Mouse (Mus musculus): ENCODE results near the gene Heg1. TPM values are rescaled to one million over a fixed set of nuclear protein-coding genes. Genes with fewer than 3 reads are reported as not detected.

Gene Heg1
- polyA plus RNA-seq, 1 experiment from 2014 or later = 13.3 TPM

DNA sequence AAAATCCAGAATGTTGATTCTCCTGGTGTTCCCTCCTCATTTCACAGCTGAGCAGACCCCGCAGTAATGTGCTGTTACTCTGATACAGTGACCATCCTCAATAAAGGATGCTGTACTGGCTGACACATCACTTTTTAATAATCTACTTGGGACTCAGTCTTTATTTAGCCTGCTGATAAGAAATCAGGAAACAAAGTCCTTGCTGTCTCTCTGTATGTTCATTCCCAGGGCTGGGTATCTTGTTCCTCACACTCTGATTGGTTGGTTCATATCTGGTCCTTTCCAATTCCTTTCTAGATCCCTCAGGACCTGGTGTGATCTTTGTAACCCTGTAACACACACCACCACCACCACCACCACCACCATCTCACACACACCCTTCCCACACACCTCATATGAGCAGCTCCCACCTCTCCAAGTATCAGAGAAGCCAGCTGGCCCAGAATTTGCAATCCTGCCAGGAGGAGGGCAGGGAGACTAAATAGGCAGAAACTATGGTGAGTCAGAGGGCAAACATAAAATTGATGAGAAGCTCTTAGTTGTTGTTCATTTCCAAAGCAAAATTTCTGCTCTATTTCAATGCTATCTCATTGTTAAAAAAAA lies 91.7 kb downstream of the Heg1 start:
- Histone ChIP-seq H3K9ac (replicated peaks) (no peak overlapping the region), H3K4me2 (no peak overlapping the region), H3K36me3 (no peaks in the 10 kb centered on the region), H3K9me3 (no peaks in the 10 kb centered on the region), H3K27ac (no peak overlapping the region), H3K27me3 (no peaks in the 10 kb centered on the region), H3K4me1 (replicated peaks) (no peaks in the 10 kb centered on the region), H3K4me3 (replicated peaks) (no peak overlapping the region)
- WGBS = 85% methylated on average over 1 of the region's 1 CpGs
- no peak for ATAC-seq (ENCODE audit: insufficient number of reproducible peaks, insufficient read depth, low FRiP score, low TSS enrichment, low read depth)

DNA sequence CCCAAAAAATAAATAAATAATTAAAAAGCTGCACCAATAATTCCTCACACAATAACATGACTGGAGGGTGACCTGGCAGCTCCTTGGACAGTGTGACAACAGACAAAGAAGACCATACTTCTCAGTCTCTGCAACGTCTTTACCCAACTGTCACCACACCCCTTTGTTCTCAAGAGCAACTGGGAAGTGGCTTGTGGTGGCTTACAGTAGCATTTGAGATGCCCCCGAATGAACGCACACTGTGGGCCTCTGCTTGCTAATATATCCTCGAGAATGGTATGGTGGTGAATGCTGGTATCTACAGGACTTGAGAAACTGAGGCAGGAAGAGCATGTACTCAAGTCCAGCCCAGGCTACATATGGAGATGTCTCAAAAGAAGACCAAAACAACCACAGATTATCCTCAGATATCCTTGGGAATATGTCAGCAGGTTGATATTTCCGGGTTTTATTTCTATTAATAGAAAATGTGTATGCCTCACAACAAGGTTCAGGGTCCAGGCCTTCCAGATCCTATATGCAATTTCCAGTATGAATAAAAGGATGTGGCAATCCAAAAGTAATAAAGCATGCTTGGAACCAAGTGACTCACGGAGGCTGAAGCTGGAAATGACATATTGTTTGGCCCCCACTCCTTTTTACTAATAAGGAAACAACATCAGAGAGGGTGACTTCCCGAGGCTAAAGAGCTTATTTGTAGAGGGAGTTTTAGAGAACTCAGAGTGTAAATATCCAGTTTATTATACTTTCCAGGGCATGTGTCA lies 92.8 kb downstream of the Heg1 start:
- peaks cover 4% of the 10 kb centered on the region; the same call in 1 of the 2 replicates for H3K4me1 ChIP-seq (replicated peaks)
- H3K36me3 ChIP-seq = no peaks in the 10 kb centered on the region
- no peak overlapping the region for H3K4me2 ChIP-seq
- no peak for ATAC-seq (ENCODE audit: insufficient number of reproducible peaks, insufficient read depth, low FRiP score, low TSS enrichment, low read depth)
- no peaks in the 10 kb centered on the region for H3K27me3 ChIP-seq
- no peaks in the 10 kb centered on the region for H3K9me3 ChIP-seq
- H3K4me3 ChIP-seq (replicated peaks) = no peak overlapping the region
- H3K27ac ChIP-seq = no peak overlapping the region
- whole genome bisulfite sequencing = 75% methylated on average over 7 of the region's 7 CpGs
- H3K9ac ChIP-seq (replicated peaks) = no peak overlapping the region

DNA sequence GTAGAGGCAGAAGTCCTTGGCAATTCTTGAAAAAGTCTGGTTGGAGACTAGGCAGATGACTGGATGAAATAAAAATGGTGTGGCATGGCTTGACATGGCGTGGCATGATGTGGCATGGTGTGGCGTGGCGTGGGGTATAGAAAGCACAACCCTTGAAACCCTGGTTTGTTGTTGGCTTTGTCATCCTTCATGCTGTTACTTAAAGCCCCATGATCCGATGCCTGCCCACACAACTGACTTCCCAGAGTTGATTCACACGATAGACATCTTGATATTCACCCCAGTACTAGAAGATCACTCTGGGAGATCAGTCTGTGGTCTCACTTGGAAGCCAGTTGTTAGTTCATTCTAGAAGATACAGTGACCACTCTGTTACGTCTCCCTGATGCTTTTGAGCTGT lies 93.4 kb downstream of the Heg1 start:
- Histone ChIP-seq H3K4me2 (no peak overlapping the region), H3K36me3 (no peaks in the 10 kb centered on the region), H3K9me3 (no peaks in the 10 kb centered on the region), H3K4me1 (replicated peaks) (peaks cover 4% of the 10 kb centered on the region), H3K27ac (no peak overlapping the region), H3K9ac (replicated peaks) (no peak overlapping the region), H3K4me3 (replicated peaks) (no peak overlapping the region), H3K27me3 (no peaks in the 10 kb centered on the region)
- no peak for ATAC-seq (ENCODE audit: insufficient number of reproducible peaks, insufficient read depth, low FRiP score, low TSS enrichment, low read depth)
- WGBS = 91% methylated on average over 6 of the region's 6 CpGs

DNA sequence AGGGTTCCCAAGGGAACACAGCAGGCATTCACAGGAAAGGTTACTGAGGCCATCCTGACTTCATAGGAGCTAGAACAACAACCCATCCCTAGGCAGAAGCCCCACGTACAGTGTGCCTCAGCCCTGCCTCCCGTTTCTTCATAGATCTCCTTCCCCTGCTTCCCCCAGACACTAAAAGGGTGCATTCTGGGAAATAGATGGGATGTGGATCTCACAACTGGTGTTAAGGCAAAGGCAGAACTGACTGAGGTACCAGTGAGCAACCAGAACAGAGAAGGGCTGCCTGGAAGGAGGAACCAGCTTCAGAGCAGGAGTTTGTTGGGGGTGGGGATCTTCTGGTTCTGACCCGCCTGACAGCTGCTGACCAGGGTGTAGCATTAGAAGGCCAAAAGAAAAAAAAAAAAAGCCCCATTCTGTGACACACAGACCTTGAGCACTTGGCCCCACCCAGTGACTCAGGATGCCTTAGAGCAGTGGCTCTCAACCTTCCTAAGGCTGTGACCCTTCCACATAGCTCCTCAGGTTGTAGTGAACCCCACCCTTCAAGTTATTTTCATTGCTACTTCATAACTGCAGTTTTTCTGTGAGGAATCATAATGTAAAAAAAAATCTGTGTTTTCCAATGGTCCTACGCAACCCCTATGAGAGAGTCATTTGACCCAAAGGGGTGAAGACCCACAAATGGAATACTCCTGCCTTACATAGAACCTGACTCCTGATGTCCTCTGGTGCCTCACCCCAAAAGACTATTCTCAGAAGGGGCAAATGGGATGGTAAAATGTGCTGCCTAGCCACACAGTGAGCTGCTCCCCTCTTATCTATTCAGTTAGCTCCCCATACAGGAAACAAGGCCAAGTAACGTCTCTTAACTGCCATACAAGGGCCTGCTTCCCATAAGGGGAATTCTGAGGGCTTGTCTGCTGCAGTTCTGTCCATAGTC lies 97.9 kb downstream of the Heg1 start:
- no peak overlapping the region for H3K9ac ChIP-seq (replicated peaks)
- peaks cover 4% of the 10 kb centered on the region for H3K4me1 ChIP-seq (replicated peaks)
- H3K4me2 ChIP-seq = no peak overlapping the region
- ATAC-seq (ENCODE audit: insufficient number of reproducible peaks, insufficient read depth, low FRiP score, low TSS enrichment, low read depth) = no peak
- H3K36me3 ChIP-seq = no peaks in the 10 kb centered on the region
- H3K27ac ChIP-seq = no peak overlapping the region
- 76% methylated on average over 5 of the region's 5 CpGs for WGBS
- no peak overlapping the region for H3K4me3 ChIP-seq (replicated peaks)
- H3K27me3 ChIP-seq = no peaks in the 10 kb centered on the region
- no peaks in the 10 kb centered on the region for H3K9me3 ChIP-seq

DNA sequence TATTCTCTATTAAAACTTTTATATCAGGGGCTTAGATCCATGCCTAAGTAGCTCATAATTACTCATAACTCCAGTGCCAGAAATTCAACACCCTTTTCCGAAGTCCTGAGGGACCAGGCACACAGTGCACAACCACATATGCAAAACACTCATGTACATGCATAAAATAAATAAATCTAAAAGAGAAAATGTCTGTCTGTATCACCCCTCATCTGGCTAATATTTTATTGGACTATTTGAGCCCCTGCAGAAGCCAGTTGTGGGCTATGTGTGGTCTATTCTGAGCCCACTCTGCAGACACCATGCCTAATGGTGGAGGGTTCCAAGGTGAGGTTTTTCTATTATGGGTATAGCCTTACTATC lies 98.5 kb downstream of the Heg1 start:
- H3K4me1 ChIP-seq (replicated peaks) = peaks cover 4% of the 10 kb centered on the region
- no peak overlapping the region for H3K4me3 ChIP-seq (replicated peaks)
- no peaks in the 10 kb centered on the region for H3K9me3 ChIP-seq
- H3K36me3 ChIP-seq = no peaks in the 10 kb centered on the region
- no peak overlapping the region for H3K27ac ChIP-seq
- H3K27me3 ChIP-seq = no peaks in the 10 kb centered on the region
- no peak overlapping the region for H3K9ac ChIP-seq (replicated peaks)
- no peak overlapping the region for H3K4me2 ChIP-seq
- 85% methylated on average over 1 of the region's 1 CpGs for WGBS
- no peak for ATAC-seq (ENCODE audit: insufficient number of reproducible peaks, insufficient read depth, low FRiP score, low TSS enrichment, low read depth)

DNA sequence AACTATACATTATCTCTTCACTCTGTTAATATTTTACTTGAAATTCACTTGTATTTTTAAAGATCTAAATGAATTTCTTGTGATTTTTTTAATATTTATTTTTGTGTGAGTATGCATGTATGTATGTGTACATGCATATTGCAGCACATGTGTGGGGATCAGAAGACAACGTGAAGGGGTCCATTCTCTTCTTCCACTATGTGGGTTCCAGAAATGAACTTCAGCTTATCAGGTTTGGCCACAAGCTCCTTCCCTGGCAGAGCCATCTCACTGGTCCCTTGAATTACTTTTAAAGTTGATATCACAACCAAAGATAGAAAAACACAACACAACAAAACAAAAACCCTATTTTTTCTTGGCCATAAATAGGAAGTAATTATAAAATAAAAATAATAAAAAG lies 100.4 kb downstream of the Heg1 start:
- H3K9me3 ChIP-seq = no peaks in the 10 kb centered on the region
- H3K36me3 ChIP-seq = no peaks in the 10 kb centered on the region
- H3K4me2 ChIP-seq = no peak overlapping the region
- no peak overlapping the region for H3K27ac ChIP-seq
- H3K27me3 ChIP-seq = no peaks in the 10 kb centered on the region
- H3K9ac ChIP-seq (replicated peaks) = no peak overlapping the region
- no peak overlapping the region for H3K4me3 ChIP-seq (replicated peaks)
- WGBS = 83% methylated on average over 1 of the region's 1 CpGs
- ATAC-seq (ENCODE audit: insufficient number of reproducible peaks, insufficient read depth, low FRiP score, low TSS enrichment, low read depth) = no peak
- peaks cover 4% of the 10 kb centered on the region for H3K4me1 ChIP-seq (replicated peaks)

DNA sequence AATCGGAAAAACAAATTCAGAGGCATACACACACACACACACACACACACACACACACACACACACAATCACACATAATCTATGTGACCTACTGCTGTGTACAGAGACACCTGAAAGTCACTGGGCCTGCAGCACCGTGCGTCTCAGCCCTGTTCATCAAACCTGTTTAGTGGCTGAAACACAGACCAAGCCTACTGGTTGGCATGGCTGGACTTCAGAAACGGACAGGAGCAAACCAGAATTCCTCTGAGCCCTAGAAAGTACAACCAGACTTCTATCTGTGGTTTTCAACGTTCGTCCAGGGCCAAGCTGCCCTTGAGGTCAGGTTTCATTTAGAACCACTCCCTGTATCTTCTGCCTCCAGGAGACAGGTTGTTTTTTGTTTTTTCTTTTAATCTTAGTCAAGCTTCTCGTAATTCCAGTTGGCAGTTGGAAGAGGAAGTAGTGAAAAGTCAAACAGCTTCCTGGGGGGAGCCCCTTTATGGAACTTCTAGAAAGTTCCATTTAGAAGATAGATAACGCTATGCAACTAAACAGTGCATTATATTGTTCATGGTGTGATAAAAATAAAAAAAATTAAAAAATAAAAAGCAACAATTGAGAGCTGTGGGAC lies 101.0 kb downstream of the Heg1 start:
- H3K4me2 ChIP-seq = no peak overlapping the region
- no peak overlapping the region for H3K9ac ChIP-seq (replicated peaks)
- H3K9me3 ChIP-seq = no peaks in the 10 kb centered on the region
- 70% methylated on average over 8 of the region's 8 CpGs for WGBS
- H3K27me3 ChIP-seq = no peaks in the 10 kb centered on the region
- ATAC-seq (ENCODE audit: insufficient number of reproducible peaks, insufficient read depth, low FRiP score, low TSS enrichment, low read depth) = no peak
- no peak overlapping the region for H3K4me3 ChIP-seq (replicated peaks)
- no peak overlapping the region for H3K27ac ChIP-seq
- H3K4me1 ChIP-seq (replicated peaks) = peaks cover 4% of the 10 kb centered on the region
- H3K36me3 ChIP-seq = no peaks in the 10 kb centered on the region

DNA sequence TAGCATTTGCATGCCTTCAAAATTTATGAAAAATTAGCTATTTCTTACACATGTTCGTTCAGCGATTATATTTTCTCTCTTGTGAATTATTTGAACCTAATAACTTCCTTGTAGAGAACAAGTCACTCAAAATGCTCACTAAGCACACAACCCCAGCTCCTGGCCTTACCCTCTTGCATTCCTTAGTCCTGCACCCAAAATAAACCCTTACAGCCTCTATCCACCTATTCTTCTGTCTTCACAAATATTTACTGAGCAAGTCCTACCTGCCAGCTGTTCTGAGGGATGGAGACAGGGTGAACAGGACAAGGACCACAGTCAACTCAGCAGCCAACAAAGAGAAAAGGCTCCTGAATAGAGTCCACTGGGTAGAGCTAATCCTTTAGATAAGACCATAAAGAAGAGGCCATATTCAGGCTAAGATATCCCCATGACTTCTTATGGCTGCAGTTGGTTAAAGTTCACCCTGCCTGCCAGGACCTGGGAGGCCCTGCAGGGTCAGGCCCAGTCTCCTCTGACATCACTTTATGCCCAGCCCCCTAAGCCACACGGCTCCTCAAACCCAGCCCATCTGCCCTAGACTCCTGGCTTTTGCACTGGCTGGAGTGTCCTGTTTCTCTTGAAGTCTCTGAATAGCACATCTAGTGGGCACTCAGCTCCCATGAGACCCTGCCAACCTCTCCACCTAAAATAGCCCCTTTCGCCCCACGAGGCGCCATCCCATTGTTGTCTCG lies 102.7 kb downstream of the Heg1 start:
- no peak overlapping the region for H3K4me2 ChIP-seq
- H3K27me3 ChIP-seq = no peaks in the 10 kb centered on the region
- no peaks in the 10 kb centered on the region for H3K36me3 ChIP-seq
- WGBS = 82% methylated on average over 7 of the region's 7 CpGs
- H3K4me1 ChIP-seq (replicated peaks) = no peaks in the 10 kb centered on the region; the same call in 1 of the 2 replicates
- no peaks in the 10 kb centered on the region for H3K9me3 ChIP-seq
- H3K4me3 ChIP-seq (replicated peaks) = no peak overlapping the region
- no peak overlapping the region for H3K9ac ChIP-seq (replicated peaks)
- no peak for ATAC-seq (ENCODE audit: insufficient number of reproducible peaks, insufficient read depth, low FRiP score, low TSS enrichment, low read depth)
- no peak overlapping the region for H3K27ac ChIP-seq

DNA sequence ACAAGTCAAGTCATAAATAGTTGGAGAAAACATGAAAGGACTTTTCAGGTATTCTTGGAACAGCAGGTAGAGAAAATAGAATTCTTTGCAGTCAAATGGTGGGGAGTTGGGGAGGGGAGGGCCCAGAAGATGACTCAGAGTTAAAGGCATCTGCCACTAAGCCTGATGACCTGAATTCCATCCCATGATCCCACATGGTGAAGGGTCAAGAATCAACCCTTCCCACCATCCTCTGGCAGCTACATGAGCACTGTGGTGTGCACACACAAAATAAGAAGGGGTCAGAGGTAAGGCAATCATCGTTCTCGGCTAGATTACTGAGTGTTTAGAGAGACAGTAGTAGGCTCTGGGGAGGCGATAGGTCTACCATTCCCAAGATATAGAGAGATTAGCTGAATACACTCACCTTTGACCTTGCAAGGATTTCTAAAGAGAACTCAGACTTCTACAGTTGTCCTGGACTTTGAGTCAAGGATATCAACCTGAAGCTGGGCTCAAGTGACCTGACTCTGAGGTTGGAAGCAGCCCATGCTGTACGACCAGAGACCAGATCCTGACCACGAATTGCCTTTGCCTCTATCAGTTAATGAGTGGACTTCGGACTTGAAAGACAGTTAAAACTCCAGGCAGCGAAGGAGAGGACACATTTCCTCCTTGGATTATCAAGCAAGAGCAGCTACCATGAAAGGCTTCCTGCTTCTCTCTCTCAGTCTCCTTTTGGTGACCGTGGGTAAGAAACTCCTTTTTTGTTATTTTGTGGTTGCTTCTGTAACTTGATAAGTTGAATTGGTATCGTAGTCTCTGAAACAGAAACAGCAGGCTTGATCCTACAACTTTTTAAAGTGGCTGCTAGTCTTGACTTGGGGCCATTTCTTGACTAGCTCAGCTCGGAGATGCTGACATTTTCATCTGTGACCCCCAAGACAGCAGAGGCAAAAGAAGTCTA lies 109.9 kb downstream of the Heg1 start, which contains the start of gene Muc13:
TSS of gene Muc13 (plus strand) at position 192 of the 946 bp plus-strand sequence.
- H3K27me3 ChIP-seq = no peaks in the 10 kb centered on the region
- H3K27ac ChIP-seq = no peak within 1 kb of the TSS
- H3K4me1 ChIP-seq (replicated peaks) = no peaks in the 10 kb centered on the region
- H3K4me3 ChIP-seq (replicated peaks) = no peak within 1 kb of the TSS
- no peaks in the 10 kb centered on the region for H3K9me3 ChIP-seq
- H3K36me3 ChIP-seq = no peaks in the 10 kb centered on the region
- 82% methylated on average over 10 of the region's 10 CpGs for WGBS
- no peak within 1 kb of the TSS for H3K4me2 ChIP-seq
- no peak within 1 kb of the TSS for H3K9ac ChIP-seq (replicated peaks)
- no peak for ATAC-seq (ENCODE audit: insufficient number of reproducible peaks, insufficient read depth, low FRiP score, low TSS enrichment, low read depth)

DNA sequence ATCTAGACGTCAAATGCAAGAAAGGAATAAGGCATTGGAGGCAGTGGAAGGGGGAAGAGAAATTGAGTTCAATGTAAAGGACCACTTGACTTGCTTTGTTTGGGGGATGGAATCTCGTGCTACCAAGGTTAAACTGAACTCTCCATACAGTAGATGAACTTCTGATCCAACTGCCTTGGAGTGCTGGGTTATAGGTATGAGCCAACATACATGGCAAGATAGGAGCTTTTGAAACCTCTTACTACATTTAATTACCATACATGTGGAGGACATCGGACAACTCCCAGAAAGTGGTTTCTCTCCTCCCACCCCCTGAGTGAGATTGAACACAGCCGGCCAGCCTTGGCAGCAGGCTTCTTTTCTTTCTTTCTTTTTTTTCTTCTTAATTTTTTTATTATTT lies 110.9 kb downstream of the Heg1 start:
- H3K4me2 ChIP-seq = no peak overlapping the region
- WGBS = 84% methylated on average over 4 of the region's 4 CpGs
- no peak overlapping the region for H3K27ac ChIP-seq
- H3K36me3 ChIP-seq = no peaks in the 10 kb centered on the region
- H3K4me3 ChIP-seq (replicated peaks) = no peak overlapping the region
- ATAC-seq (ENCODE audit: insufficient number of reproducible peaks, insufficient read depth, low FRiP score, low TSS enrichment, low read depth) = no peak
- H3K9me3 ChIP-seq = no peaks in the 10 kb centered on the region
- no peak overlapping the region for H3K9ac ChIP-seq (replicated peaks)
- no peaks in the 10 kb centered on the region for H3K27me3 ChIP-seq
- H3K4me1 ChIP-seq (replicated peaks) = no peaks in the 10 kb centered on the region
